In the genomic region with DNA sequence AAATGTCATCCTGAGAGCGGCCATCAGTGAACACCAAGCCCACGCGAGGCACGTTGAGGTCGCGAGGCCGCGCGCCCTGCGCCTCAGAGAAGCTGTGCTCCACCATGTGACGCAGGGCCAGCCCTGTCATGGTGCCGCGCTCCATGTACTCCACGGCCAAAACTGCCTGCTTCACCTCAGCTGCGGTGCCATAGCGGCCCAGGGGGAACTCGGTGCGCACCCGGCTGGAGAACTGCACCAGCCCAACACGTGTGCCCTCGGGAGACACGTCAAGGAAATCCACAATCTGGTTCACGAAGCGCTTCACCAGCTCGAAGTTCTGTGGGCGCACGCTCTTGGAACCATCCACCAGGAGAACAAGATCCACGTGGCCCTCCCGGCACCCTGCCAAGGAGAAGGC, we compare ENCODE assay signal across 31 mouse cellular contexts. TPM values are rescaled to one million over a fixed set of nuclear protein-coding genes. Genes with fewer than 3 reads are reported as not detected.
"Had no signal": no experiment of that assay in that cellular context is flagged by ENCODE, and none has a peak within 500 bp of the region (broad histone marks: within the 10 kb centered on the region; RNA-seq: fewer than 3 reads in every experiment).

No protein-coding gene starts in this region.

- H3K9me3 ChIP-seq: intestine, embryonic 15.5 days; limb, embryonic 15.5 days had no signal

- H3K4me3 ChIP-seq: heart, adult 2 months; hindbrain, embryonic 10.5 days; hindbrain, embryonic 12.5 days; intestine, embryonic 15.5 days; layer of hippocampus, adult 2 months; limb, embryonic 13.5 days; limb, embryonic 15.5 days; liver, embryonic 12.5 days had no signal

- DNase-seq: gastrocnemius, postnatal 14 days; gastrocnemius, postnatal 36 days; heart, adult 11 months; heart, adult 2 months; heart, postnatal 10 days; heart, postnatal 4 days; kidney, adult 18-20 months; kidney, adult 8-10 months; kidney, postnatal 10 days; kidney, postnatal 25 days; kidney, postnatal 4 days; left cerebral cortex, postnatal 4 days had no signal

- H3K36me3 ChIP-seq: hindbrain, embryonic 10.5 days; hindbrain, embryonic 12.5 days; intestine, embryonic 15.5 days; liver, embryonic 12.5 days had no signal

- H3K4me1 ChIP-seq: liver, embryonic 12.5 days had no signal

- H3K9ac ChIP-seq: hindbrain, embryonic 12.5 days; hindbrain, embryonic 14.5 days; intestine, embryonic 15.5 days; limb, embryonic 13.5 days; limb, embryonic 15.5 days; liver, embryonic 12.5 days; liver, embryonic 14.5 days had no signal

- H3K27ac ChIP-seq: heart, adult 2 months; hindbrain, embryonic 10.5 days; hindbrain, embryonic 12.5 days; hindbrain, embryonic 14.5 days; intestine, embryonic 15.5 days; layer of hippocampus, adult 2 months; limb, embryonic 13.5 days; limb, embryonic 15.5 days; liver, embryonic 12.5 days; liver, embryonic 14.5 days had no signal

- ATAC-seq: hindbrain, embryonic 16.5 days; inflammation-experienced regulatory T-cells, adult 6 months; intestine, embryonic 15.5 days; intestine, postnatal 0 days; liver, embryonic 12.5 days had no signal

- H3K4me2 ChIP-seq: heart, embryonic 11.5 days; hindbrain, embryonic 12.5 days; hindbrain, embryonic 14.5 days; intestine, embryonic 15.5 days; limb, embryonic 13.5 days; limb, embryonic 15.5 days; liver, embryonic 12.5 days had no signal

RNA-seq across cellular contexts. Expression of a gene that starts 4.2 kb away (rescaled TPM):
- total RNA-seq: left cerebral cortex, postnatal 25 days had no signal
- polyA plus RNA-seq: hindbrain, embryonic 10.5 days; kidney, embryonic 14.5 days had no signal

RNA-seq across cellular contexts. Expression of a gene that starts 9.8 kb away (rescaled TPM):
- total RNA-seq: gastrocnemius, adult 18-20 months; gastrocnemius, adult 8-10 months; gastrocnemius, postnatal 36 days; heart, adult 2 months; heart, postnatal 10 days; heart, postnatal 25 days; heart, postnatal 4 days had no signal
- polyA plus RNA-seq: hindbrain, embryonic 10.5 days; inflammation-experienced regulatory T-cells, adult 6 months; kidney, embryonic 14.5 days; liver, adult 2 months; liver, embryonic 12.5 days had no signal
